Mouse (Mus musculus): ENCODE data around the gene Ifi35. TPM values are rescaled to one million over a fixed set of nuclear protein-coding genes. Genes with fewer than 3 reads are reported as not detected.
"Not testable (repeated sequence)": the region's sequence is repeated elsewhere in the genome, so short reads cannot be mapped to it uniquely, and the experiment has no call there.

The Ifi35 gene
- total RNA-seq, 2 experiments from 2014 or later: 2.0 to 2.4 TPM

- intact Hi-C loops (cut with DNase I): loop anchor here (1.0 to 2.0 kb wide), 2 partner anchors 18 to 126 kb away; partner anchors contain the start of genes Gm27029, Psme3, Ptges3l and Rundc1
- no peak for DNase-seq (ENCODE audit: low spot score in 2 of 2)
Measured at GRCm38 (mm10) chr11:101442760-101443159, 5.4 kb upstream of the Ifi35 start.

DNA sequence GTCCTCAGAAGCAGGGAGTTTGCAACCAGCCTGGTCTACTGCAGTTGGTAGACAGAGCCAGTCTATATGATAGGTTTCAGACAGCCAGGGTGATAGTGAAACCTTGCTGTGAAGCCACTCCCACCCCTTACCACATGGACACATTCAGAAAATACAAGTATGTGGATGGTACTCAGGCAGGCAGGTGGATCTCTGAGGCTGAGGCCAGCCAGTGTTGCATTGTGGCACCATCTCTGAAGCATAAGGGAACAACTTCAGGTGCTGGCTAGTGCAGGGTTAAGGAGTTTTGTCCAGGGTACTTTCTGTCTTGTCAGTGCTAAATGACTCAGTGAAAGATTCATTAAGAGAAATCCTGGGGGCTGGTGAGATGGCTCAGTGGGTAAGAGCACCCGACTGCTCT, 1.9 kb upstream of the Ifi35 start:
- intact Hi-C loops (cut with DNase I): no loop called here
- DNase-seq (ENCODE audit: low spot score in 2 of 2): no peak

GRCm38 (mm10) chr11:101446860-101447259, 1.3 kb upstream of the Ifi35 start:
- intact Hi-C loops (cut with DNase I); DNase-seq (ENCODE audit: low spot score in 2 of 2): not testable (repeated sequence)

GRCm38 (mm10) chr11:101447786-101448185, 421 bp upstream of the Ifi35 start:
- DNase-seq (ENCODE audit: low spot score in 2 of 2): no peak
- intact Hi-C loops (cut with DNase I): no loop called here

GRCm38 (mm10) chr11:101448899-101449298, 692 bp downstream of the Ifi35 start:
- intact Hi-C loops (cut with DNase I): no loop called here
- DNase-seq (ENCODE audit: low spot score in 2 of 2): no peak

DNA sequence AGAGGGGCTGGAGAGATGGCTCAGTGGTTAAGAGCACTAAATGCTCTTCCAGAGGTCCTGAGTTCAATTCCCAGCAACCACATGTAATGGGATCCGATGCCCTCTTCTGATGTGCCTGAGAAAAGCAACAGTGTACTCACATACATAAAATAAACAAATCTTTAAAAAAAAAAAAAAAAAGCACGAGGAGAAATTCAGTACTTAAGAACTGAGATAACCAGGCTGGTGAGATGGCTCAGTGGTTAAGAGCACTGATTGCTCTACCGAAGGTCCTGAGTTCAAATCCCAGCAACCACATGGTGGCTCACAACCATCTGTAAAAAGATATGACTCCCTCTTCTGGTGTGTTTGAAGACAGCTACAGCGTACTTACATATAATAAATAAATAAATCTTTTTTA, 1.4 kb downstream of the Ifi35 start:
- DNase-seq (ENCODE audit: low spot score in 2 of 2); intact Hi-C loops (cut with DNase I): not testable (repeated sequence)

DNA sequence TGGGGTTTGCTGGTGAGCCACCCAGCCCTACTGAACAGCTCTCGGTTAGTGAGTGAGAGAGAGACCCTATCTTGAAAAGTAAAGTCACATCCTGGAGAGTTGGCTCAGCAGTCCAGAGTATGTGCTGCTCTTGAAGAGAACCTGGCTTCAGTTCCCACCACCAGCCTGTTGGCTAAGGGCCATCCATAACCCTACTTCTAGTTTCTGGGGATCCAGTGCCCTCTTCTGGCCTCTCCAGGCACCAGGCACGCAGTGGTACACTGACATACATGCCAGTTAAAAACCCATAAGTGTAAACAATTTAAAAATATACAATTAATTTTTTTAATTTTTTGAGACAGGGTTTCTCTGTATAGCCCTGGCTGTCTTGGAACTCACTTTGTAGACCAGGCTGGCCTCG, 2.2 kb downstream of the Ifi35 start:
- DNase-seq (ENCODE audit: low spot score in 2 of 2): no peak
- intact Hi-C loops (cut with DNase I): no loop called here

DNA sequence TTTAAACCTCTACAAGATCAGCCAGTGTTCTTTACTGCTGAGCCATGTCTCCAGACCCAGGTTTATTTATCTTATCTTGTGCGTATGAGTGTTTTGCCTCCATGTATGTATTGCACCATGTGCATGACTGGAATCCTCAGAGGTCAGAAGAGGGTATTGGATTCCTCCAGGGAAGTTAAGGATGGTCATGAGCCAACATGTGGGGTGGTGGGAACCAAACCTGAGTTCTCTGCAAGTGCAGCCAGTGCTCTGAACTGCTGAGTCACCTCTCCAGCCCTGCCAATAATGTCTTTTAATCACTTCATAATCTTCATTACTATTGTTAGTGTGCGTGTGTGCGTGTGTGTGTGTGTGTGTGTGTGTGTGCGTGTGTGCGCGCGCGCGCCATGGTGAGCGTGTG, 3.3 kb downstream of the Ifi35 start:
- no peak for DNase-seq (ENCODE audit: low spot score in 2 of 2)
- intact Hi-C loops (cut with DNase I): no loop called here

DNA sequence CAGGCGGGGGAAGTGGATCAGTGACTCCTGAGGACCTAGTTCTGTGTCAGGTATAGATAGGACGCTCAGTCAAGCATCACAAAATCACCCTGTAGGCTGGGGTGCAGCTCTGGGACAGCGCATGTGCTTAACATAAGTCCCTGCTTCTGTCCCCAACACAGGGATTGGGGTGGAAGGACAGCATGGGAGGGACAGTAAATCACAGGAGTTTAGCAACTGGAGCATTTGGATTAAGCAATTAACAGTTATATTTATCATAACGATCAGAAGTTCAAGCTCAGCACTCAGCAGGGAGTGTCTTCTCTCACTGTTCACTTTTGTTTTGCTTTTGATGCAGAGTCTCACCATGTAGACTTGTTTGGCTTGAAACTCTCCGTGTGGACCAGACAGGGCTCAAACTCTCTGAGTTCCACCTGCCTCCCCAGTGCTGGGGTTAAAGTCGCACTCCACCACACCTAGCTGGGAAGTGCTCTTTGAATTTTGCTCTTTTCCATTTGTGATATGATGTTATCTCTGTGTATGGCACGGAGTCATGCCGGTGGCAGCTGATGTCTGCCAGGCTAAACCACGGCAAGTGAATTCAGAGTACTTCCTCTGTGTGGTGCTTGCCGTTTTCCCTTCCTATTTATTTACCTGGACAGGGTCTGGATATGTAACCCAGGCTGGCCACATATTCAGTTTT, 4.0 kb downstream of the Ifi35 start:
- intact Hi-C loops (cut with DNase I): no loop called here
- DNase-seq (ENCODE audit: low spot score in 2 of 2): no peak

GRCm38 (mm10) chr11:101454702-101455101, 6.5 kb downstream of the Ifi35 start:
- DNase-seq (ENCODE audit: low spot score in 2 of 2): no peak
- intact Hi-C loops (cut with DNase I): no loop called here

GRCm38 (mm10) chr11:101455627-101456026, 7.4 kb downstream of the Ifi35 start:
- intact Hi-C loops (cut with DNase I): no loop called here
- no peak for DNase-seq (ENCODE audit: low spot score in 2 of 2)

- intact Hi-C loops (cut with DNase I): no loop called here
- no peak for DNase-seq (ENCODE audit: low spot score in 2 of 2)
Measured at GRCm38 (mm10) chr11:101457631-101458030, 9.4 kb downstream of the Ifi35 start.

- intact Hi-C loops (cut with DNase I): no loop called here
- DNase-seq (ENCODE audit: low spot score in 2 of 2): no peak
Measured at GRCm38 (mm10) chr11:101458217-101458616, 10.0 kb downstream of the Ifi35 start.

GRCm38 (mm10) chr11:101459716-101460115, 11.5 kb downstream of the Ifi35 start:
- intact Hi-C loops (cut with DNase I): no loop called here
- DNase-seq (ENCODE audit: low spot score in 2 of 2): no peak

DNA sequence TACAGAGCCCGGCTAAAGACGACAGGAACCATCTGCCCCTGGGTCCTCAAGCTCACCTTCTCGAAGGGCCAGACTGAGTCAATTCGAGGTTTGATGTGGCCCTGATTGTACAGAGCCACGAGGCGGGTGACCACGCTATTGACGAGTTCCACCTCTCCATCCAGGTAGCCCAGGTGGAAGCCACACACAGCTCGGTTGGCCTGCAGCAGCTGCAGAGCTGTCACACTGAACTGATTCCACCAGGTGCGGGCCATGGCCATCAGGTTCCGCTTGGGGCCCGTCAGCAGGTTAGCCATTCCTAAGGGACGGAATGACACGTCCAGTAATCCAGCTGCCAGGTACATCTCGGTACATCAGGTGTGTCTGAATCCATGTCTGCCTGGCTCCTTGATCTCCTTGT, 12.1 kb downstream of the Ifi35 start:
- intact Hi-C loops (cut with DNase I): no loop called here
- no peak for DNase-seq (ENCODE audit: low spot score in 2 of 2)

DNA sequence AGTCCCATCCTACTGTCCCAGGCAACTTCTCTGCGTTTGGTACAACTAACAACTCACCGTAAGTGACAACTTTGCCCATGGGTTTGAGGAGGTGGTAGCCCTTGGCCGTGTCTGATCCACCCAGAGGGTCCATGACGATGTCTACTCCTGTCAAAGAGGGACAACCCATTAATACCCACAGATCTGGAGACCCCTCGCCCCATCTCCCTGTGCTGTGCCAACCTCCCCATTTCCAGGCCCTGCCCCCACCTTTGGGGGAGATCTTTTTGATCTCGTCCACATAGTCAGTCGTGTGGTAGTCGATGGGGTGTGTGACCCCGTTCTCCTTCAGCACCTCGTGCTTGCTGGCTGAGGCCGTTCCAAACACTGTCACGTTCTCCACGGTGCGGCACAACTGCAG, 13.9 kb downstream of the Ifi35 start:
- intact Hi-C loops (cut with DNase I): no loop called here
- DNase-seq (ENCODE audit: low spot score in 2 of 2): no peak

DNA sequence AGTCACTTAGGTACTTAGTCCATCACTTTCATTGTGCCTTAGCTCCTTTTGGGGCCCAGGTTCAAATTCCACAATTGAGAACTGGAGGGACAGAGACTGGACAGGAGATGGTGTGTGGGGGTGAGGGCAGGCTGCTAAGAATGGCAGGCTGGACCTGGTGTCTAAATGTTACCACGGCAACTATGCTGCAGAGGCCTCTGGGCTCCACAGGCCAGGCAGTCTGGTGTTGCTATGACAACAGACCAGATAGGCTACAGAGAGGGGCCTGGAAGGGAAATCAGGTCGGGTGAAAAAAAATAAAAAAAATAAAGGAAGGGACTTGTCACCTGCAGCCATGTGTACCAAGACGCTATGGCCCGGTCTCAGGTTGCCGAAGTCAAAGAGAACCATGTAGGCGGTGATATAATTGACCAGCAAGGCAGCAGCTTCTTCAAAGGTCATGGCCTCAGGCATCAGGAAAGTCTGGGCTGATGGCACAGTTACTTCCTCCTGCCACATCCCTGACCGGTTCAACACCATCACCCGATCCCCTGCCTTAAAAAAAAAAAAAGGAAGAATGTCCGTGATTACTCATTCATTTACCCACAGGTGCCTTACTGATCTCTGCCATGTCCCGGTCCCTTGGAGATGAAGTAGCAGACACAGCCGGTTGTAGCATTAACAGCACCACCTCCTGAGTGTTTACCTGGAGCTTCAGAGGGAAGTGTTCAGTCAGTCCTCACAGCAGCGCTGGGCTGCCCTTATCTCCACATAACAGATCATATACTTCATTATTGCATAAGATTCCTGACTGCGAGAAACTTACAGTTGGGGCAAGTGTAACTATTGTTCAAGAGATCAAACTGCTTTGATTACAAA, 14.6 kb downstream of the Ifi35 start:
- intact Hi-C loops (cut with DNase I): no loop called here
- no peak for DNase-seq (ENCODE audit: low spot score in 2 of 2)

- intact Hi-C loops (cut with DNase I): no loop called here
- no peak for DNase-seq (ENCODE audit: low spot score in 2 of 2)
Measured at GRCm38 (mm10) chr11:101464211-101465100, 16.2 kb downstream of the Ifi35 start, which contains the start of gene Rnd2. Rnd2 (plus strand) TSS chr11:101464999.

DNA sequence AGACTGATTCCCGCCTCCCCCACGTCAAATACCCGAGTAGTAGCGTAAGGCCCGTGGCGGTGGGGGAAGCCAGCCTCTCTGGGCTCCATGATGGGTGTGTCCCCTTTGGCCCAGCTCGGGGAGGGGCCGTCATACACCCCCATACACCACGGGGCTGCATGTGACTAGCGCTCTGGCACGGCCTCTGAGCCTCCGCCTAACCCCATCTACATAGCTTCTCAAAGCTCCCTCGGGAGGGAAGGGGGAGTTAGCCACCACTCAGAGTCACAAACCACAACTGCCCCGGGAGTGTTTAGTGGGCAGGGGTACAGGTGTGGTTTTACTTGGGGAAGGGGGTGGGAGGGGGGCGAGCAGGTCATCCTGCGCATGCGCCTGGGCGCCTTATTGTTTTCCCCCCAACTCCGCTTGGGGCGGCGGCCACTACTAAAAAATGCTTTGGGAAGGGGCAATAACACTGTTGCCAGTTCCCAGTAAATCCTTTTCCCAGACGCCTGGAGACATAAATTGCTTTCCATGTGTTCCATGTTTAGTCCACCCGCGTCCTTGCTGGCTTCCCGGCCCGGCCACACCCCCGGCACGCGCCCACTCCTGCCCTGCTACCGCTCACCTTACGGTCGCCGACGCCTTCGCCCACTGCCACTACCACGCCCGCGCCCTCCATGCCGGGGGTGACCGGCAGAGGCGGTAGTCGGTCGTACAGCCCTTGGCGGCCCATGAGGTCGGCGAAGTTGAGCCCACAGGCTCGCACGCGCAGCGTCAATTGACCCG, 17.1 kb downstream of the Ifi35 start:
- DNase-seq (ENCODE audit: low spot score in 2 of 2): no peak
- intact Hi-C loops (cut with DNase I): no loop called here

Measured in left cerebral cortex, postnatal 25 days (tissue).